ENCODE assay signal across 10 mouse cellular contexts in genomic region chr17:57347017-57347416, GRCm38 (mm10). TPM values are rescaled to one million over a fixed set of nuclear protein-coding genes. Genes with fewer than 3 reads are reported as not detected.
A peak's percentile ranks its signal among the peaks of the same experiment; 100 is the strongest.
DNase-seq lines count a peak whose midpoint lies in the region; ATAC-seq and TF ChIP-seq lines count a peak whose summit lies in the region.
"Had no signal": no experiment of that assay in that cellular context is flagged by ENCODE, and none has a peak within 500 bp of the region (broad histone marks: within the 10 kb centered on the region; RNA-seq: fewer than 3 reads in every experiment).

No protein-coding gene starts in this region.

- H3K27ac ChIP-seq in midbrain, embryonic 11.5 days (ENCODE audit: low read depth, low read length): no peak overlapping the region
- no peak overlapping the region for H3K27ac ChIP-seq in midbrain, embryonic 16.5 days (ENCODE audit: low read length)
- peak overlapping the region; percentile 72 for H3K27ac ChIP-seq in bone marrow, adult 2 months (ENCODE audit: control insufficient read depth, insufficient read depth, low read depth, low read length, poor library complexity)
- no peak overlapping the region for H3K27ac ChIP-seq in liver, embryonic 14.5 days
- no peak overlapping the region for H3K27ac ChIP-seq in intestine, embryonic 15.5 days
- no peak overlapping the region for H3K27ac ChIP-seq in thymus, adult 2 months (ENCODE audit: control insufficient read depth, insufficient read depth, low read length)

- no peak overlapping the region for H3K9ac ChIP-seq in midbrain, embryonic 11.5 days (ENCODE audit: low read length)
- no peak overlapping the region for H3K9ac ChIP-seq in midbrain, embryonic 16.5 days (ENCODE audit: low read depth, low read length)
- no peak overlapping the region for H3K9ac ChIP-seq in liver, embryonic 14.5 days (replicated peaks)
- no peak overlapping the region for H3K9ac ChIP-seq in intestine, embryonic 15.5 days

- 84% methylated on average over 6 of the region's 6 CpGs for WGBS in midbrain, embryonic 11.5 days
- 73% methylated on average over 6 of the region's 6 CpGs for WGBS in midbrain, embryonic 16.5 days
- 3% methylated on average over 6 of the region's 6 CpGs for WGBS in bone marrow, adult 2 months
- WGBS in liver, embryonic 14.5 days (ENCODE audit: insufficient replicate concordance): 14% methylated on average over 6 of the region's 6 CpGs
- WGBS in intestine, embryonic 15.5 days: 49% methylated on average over 6 of the region's 6 CpGs
- 27% methylated on average over 6 of the region's 6 CpGs for WGBS in thymus, adult 2 months

- no peaks in the 10 kb centered on the region for H3K4me1 ChIP-seq in midbrain, embryonic 11.5 days (ENCODE audit: control insufficient read depth, insufficient read depth, low read length)
- H3K4me1 ChIP-seq in midbrain, embryonic 16.5 days (ENCODE audit: control insufficient read depth, insufficient read depth, low read length): no peaks in the 10 kb centered on the region
- H3K4me1 ChIP-seq in bone marrow, adult 2 months (ENCODE audit: control insufficient read depth, insufficient read depth, low read length): peaks cover 13% of the 10 kb centered on the region
- H3K4me1 ChIP-seq in liver, embryonic 14.5 days (replicated peaks; ENCODE audit: control insufficient read depth in 2 of 2, insufficient read depth in 2 of 2, low read length in 1 of 2): no peaks in the 10 kb centered on the region
- H3K4me1 ChIP-seq in intestine, embryonic 15.5 days (replicated peaks): no peaks in the 10 kb centered on the region
- peaks cover under 1% of the 10 kb centered on the region for H3K4me1 ChIP-seq in thymus, adult 2 months (replicated peaks; ENCODE audit: control insufficient read depth, insufficient read depth, low read length)

- H3K27me3 ChIP-seq in midbrain, embryonic 11.5 days (ENCODE audit: control insufficient read depth, insufficient read depth, low read length): no peaks in the 10 kb centered on the region
- no peaks in the 10 kb centered on the region for H3K27me3 ChIP-seq in midbrain, embryonic 16.5 days (ENCODE audit: control insufficient read depth, insufficient read depth, low read depth, low read length)
- no peaks in the 10 kb centered on the region for H3K27me3 ChIP-seq in liver, embryonic 14.5 days (ENCODE audit: control insufficient read depth, insufficient read depth, low read length)
- H3K27me3 ChIP-seq in intestine, embryonic 15.5 days (replicated peaks): no peaks in the 10 kb centered on the region
- H3K27me3 ChIP-seq in thymus, adult 2 months (ENCODE audit: control insufficient read depth, insufficient read depth, low read length): no peaks in the 10 kb centered on the region

- DNase-seq in midbrain, embryonic 11.5 days (ENCODE audit: low spot score, missing footprints): peak; percentile 75
- no peak for DNase-seq in liver, embryonic 14.5 days (ENCODE audit: low read depth in 3 of 3, low spot score in 3 of 3)
- DNase-seq in skeletal muscle tissue, adult 2 months (ENCODE audit: low read depth, low spot score): peak; percentile 27
- no peak for DNase-seq in thymus, adult 2 months

- H3K9me3 ChIP-seq in midbrain, embryonic 11.5 days (ENCODE audit: control insufficient read depth, low read length): no peaks in the 10 kb centered on the region
- no peaks in the 10 kb centered on the region for H3K9me3 ChIP-seq in midbrain, embryonic 16.5 days (replicated peaks; ENCODE audit: control insufficient read depth, low read length, poor library complexity, severe bottlenecking)
- no peaks in the 10 kb centered on the region for H3K9me3 ChIP-seq in liver, embryonic 14.5 days (ENCODE audit: control insufficient read depth, low read length)
- no peaks in the 10 kb centered on the region for H3K9me3 ChIP-seq in intestine, embryonic 15.5 days

- H3K36me3 ChIP-seq in midbrain, embryonic 11.5 days (ENCODE audit: control insufficient read depth, insufficient read depth, low read length): no peaks in the 10 kb centered on the region
- H3K36me3 ChIP-seq in midbrain, embryonic 16.5 days (ENCODE audit: control insufficient read depth, insufficient read depth, low read length): no peaks in the 10 kb centered on the region
- no peaks in the 10 kb centered on the region for H3K36me3 ChIP-seq in liver, embryonic 14.5 days (replicated peaks; ENCODE audit: control insufficient read depth, insufficient read depth, low read depth)
- no peaks in the 10 kb centered on the region for H3K36me3 ChIP-seq in intestine, embryonic 15.5 days
- no peaks in the 10 kb centered on the region for H3K36me3 ChIP-seq in thymus, adult 2 months (ENCODE audit: control insufficient read depth, insufficient read depth, low read length)

- no peak overlapping the region for H3K4me3 ChIP-seq in midbrain, embryonic 11.5 days (ENCODE audit: low read depth, low read length)
- H3K4me3 ChIP-seq in midbrain, embryonic 16.5 days (ENCODE audit: low read depth, low read length): no peak overlapping the region
- no peak overlapping the region for H3K4me3 ChIP-seq in bone marrow, adult 2 months (replicated peaks; ENCODE audit: control insufficient read depth, low read depth, low read length)
- H3K4me3 ChIP-seq in liver, embryonic 14.5 days (ENCODE audit: insufficient read depth in 1 of 2, low read depth in 2 of 2, low read length in 2 of 2): no peak overlapping the region
- H3K4me3 ChIP-seq in intestine, embryonic 15.5 days (replicated peaks): no peak overlapping the region
- H3K4me3 ChIP-seq in thymus, adult 2 months (ENCODE audit: control insufficient read depth, insufficient read depth, low read length): no peak overlapping the region
- H3K4me3 ChIP-seq: megakaryocyte, embryonic 14.5 days had no signal

- no peak for TF ChIP-seq POLR2A in bone marrow, adult 2 months (IDR thresholded peaks at IDR 0.05; ENCODE audit: borderline replicate concordance, control insufficient read depth, low read depth, low read length)
- no peak for TF ChIP-seq POLR2A in thymus, adult 2 months (IDR thresholded peaks at IDR 0.05; ENCODE audit: control insufficient read depth, extremely low read depth, insufficient read depth, low read length, poor library complexity)

- no peak for TF ChIP-seq EP300 in liver, embryonic 14.5 days (IDR thresholded peaks at IDR 0.05; ENCODE audit: low read depth)

- H3K4me2 ChIP-seq in midbrain, embryonic 11.5 days: no peak overlapping the region
- no peak overlapping the region for H3K4me2 ChIP-seq in midbrain, embryonic 16.5 days (ENCODE audit: low read length)
- no peak overlapping the region for H3K4me2 ChIP-seq in liver, embryonic 14.5 days (ENCODE audit: low read depth)
- no peak overlapping the region for H3K4me2 ChIP-seq in intestine, embryonic 15.5 days (replicated peaks)

- no peak for TF ChIP-seq CTCF in bone marrow, adult 2 months (IDR thresholded peaks at IDR 0.05; ENCODE audit: control insufficient read depth, insufficient read depth, low read length)
- TF ChIP-seq CTCF in liver, embryonic 14.5 days (IDR thresholded peaks at IDR 0.05; ENCODE audit: low read depth): no peak
- TF ChIP-seq CTCF in thymus, adult 2 months (IDR thresholded peaks at IDR 0.05; ENCODE audit: borderline replicate concordance, control insufficient read depth, extremely low read depth, insufficient read depth, low read length, poor library complexity): no peak

- no peak for ATAC-seq in midbrain, embryonic 11.5 days (ENCODE audit: low FRiP score)
- ATAC-seq in midbrain, embryonic 16.5 days: no peak
- peak; percentile 37; the same call in 1 of the 2 replicates for ATAC-seq in liver, embryonic 14.5 days (ENCODE audit: insufficient read depth)
- no peak for ATAC-seq in intestine, embryonic 15.5 days
- ATAC-seq: activated CD4-positive, CD25-positive, alpha-beta regulatory T cell, adult 4 months; intestine, postnatal 0 days had no signal

RNA-seq across cellular contexts. Expression of gene Adgre1, which starts 11.5 kb away (rescaled TPM):
- polyA plus RNA-seq in midbrain, embryonic 11.5 days (2014; fragmentation: Nextera tagmentation; extraction: Ambion mirVana): 3.4 and 4.4 TPM in 2 replicates
- polyA plus RNA-seq in midbrain, embryonic 16.5 days (2015; fragmentation: Nextera tagmentation; extraction: Ambion mirVana): 3.3 and 3.5 TPM in 2 replicates
- 4.9 and 5.6 TPM in 2 replicates for polyA plus RNA-seq in bone marrow, adult 2 months (2011; ENCODE audit: insufficient read depth, insufficient read length, low replicate concordance, missing spikeins)
- polyA plus RNA-seq in liver, embryonic 14.5 days (2012; rRNA removed): 9.9 and 10.9 TPM in 2 replicates
- polyA plus RNA-seq in liver, embryonic 14.5 days (2014; fragmentation: Nextera tagmentation; extraction: Ambion mirVana): 20.4 and 22.4 TPM in 2 replicates
- 5.7 and 6.3 TPM in 2 replicates for polyA plus RNA-seq in intestine, embryonic 15.5 days (2015; fragmentation: Nextera tagmentation; extraction: Ambion mirVana)
- polyA plus RNA-seq in thymus, adult 2 months (2012; rRNA removed): 20.5 and 20.8 TPM in 2 replicates

Comparison
In these comparisons a context has a peak if more than half of its experiments do, and no peak if none do; other contexts are left out.
1. DNase-seq: peak in midbrain, embryonic 11.5 days (single experiment) and skeletal muscle tissue, adult 2 months (single experiment); none in liver, embryonic 14.5 days (0 of 3) and thymus, adult 2 months (single experiment).